Mouse (Mus musculus): ENCODE results near the gene Plekhb2.

Gene Plekhb2

DNA sequence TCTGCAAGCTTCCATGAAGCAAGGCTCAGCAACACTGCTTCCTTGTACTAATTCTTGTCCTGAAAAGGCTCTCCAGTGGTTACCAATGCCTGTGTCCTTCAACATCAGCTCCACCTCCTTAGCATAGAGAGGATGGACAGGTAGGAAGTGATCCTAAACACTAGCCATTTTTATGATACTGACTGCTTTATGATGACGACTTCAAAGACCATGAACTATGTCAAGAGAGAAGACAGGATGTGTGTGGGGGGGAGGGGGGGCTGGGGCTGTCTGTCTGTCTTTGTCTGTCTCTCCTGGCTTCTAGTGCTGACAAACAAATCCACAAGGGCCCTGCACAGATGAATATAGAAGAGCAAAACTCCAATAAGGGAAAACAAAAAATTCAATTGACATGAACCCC, 18.4 kb upstream of the Plekhb2 start:
- no peak for DNase-seq (ENCODE audit: low read depth, low spot score)

DNA sequence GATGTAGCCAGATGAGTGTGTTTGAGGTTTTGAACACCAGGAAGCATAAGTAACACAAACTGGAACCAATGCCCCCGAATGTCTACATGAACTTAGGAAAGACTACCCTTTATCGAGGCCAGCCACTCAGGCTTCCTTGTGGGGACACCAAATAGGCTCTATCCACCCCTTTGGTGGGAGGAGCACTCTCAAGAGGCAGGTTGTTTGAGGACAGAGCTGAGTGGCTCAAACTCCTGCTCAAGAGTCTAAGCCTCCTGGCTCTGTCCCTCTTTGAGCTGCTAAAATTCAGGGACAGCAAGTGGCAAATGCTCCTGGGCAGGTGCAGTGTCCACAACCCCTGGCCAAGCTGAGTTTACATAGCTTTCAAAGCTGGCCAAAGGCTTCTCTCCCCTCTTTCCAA, 14.9 kb upstream of the Plekhb2 start:
- DNase-seq (ENCODE audit: low read depth, low spot score), result no peak

DNA sequence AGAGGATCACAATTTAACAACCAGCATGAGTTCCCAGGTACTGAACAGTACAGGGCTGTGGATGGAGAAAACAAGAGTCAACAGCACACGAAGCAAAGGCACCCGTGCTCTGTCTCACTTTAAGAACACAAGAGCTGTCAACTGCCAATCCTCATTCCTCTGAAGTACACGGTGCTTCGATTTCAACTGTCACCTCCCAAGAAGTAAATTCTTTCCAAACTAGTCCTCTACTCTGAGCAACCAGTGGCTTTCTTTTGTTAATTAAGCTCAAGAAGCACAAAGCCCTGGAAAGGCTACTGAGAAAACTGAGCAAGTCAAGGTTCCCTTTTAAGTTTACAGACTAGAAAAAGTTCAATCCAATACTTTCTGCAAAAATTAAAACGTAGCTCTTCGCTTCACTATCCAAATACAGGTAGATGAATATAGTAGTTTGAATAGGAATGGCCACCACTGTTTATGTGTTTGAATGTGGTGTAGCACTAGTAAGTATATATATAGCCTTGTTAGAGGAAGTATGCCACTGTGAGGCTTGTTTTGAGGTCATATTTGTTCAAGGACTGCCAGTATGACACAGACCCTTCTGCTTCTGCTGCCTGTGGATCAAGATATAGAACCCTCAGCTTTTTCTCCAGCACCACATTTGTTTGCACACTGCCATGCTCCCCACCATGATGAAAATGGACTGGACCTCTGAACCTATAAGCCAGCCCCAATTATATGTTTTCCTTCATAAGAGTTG, 11.7 kb upstream of the Plekhb2 start:
- no peak for DNase-seq (ENCODE audit: low read depth, low spot score)

DNA sequence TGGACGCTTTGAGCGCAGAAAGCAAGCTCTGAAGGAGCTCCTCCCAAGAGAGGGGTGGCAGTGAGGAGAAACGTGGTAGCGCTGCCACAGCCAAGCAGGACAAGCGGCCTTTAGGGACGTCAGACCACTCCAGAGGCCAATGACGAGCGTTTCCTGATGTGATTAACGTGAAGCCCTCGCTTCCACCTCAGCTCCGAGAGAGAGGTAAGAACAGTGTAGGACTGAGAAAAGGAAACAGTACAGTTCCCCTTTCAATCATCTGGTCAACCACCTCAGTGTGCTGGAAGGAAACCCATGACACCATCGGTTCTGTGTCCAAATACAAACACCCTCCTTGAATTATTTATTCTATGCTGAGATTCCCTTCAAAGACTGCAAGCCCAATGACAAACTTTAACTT, 10.5 kb upstream of the Plekhb2 start:
- DNase-seq (ENCODE audit: low read depth, low spot score), result no peak

DNA sequence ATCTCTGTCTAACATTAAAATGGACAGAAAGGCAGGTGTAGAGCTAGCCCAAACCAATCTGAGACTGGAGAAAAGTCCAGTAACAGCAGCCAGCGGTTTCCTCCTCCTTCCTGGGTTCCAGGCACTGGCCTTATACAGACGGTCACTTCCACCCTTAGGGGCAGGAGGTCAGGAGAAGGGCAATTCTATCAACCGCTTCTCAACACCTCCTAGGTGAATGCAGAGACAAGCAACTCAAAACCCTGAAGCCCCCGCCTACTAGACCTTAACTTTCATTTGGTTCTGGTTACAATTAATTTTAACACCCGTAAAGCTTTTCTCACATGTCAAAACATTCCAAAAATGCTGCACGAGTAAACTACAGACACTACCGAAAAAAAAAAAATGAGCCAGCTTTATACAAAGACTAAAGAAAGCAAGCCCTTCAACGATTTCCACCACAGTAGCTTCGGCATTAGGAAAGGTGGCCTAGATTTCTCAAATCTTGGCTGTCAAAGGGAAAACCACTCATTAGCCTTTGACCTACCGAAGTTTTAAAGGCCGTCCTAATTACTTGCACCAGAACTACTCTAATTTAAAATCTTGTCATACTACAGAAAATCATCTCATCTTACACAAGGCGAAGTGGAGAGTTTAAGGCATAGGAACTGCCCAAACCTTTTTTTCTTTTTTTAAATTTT, 7.9 kb upstream of the Plekhb2 start:
- DNase-seq (ENCODE audit: low read depth, low spot score), result no peak

DNA sequence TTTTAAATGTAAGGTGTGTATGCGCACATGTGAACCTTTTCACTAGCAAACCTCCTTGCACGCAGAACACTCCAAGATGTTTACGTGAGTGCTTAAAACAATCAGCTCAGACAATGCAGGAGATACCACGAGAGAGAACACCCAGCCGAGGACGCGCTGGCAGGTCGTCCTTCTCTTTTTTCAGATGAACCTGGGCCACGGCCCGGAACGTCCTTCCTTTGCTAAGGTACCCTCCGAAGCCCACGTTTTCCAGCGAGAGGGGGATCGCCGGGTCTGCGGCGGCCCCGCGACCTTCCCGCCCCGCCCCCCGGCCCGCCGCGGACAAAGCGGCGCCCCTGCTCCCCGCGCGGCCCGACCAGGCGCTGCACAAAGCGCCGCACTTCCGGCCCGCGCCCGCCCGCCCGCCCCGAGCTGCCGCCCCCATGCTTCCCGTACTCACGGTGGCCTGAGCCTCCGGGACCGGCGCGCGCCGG, 7.4 kb upstream of the Plekhb2 start:
- DNase-seq (ENCODE audit: low read depth, low spot score), result no peak

DNA sequence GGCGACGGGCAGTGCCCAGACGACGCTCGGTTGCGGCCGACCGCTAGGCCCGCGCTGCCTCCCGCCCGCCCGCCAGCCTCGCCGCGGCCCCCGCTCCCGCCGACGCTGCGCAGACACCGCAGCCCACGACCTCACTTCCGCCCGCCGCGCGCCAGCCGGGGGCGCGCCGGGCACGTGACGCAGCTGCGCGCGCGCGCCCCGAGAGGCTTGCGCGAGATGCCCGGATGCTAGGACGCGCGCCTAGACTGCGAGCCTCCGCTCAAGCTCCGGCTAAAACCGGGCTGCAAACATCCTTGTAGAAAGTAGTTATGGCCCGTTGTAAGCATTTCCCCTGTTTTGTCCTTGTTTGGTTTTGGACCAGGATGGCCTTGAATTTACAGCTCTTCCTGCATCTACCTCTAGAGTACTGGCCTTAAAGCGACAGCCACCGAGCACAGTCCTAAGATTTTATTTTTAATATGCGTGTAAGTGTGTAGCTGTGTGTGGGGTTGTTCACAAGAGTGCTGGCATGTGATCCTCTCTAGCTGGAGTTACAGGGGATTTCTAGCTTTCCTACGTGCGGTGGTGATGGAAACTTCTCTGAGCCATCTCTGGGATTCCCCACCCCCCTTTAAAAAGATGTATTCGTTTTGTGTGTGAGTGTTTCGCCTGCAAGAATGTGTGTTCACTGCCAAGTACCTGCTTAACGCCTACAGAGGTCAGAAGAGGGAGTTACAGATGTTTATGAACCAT, 6.7 kb upstream of the Plekhb2 start, which contains the start of gene Fam168b:
TSS of gene Fam168b (minus strand) at position 179 of the 732 bp plus-strand sequence.
- peak; percentile 75 for DNase-seq (ENCODE audit: low read depth, low spot score)

DNA sequence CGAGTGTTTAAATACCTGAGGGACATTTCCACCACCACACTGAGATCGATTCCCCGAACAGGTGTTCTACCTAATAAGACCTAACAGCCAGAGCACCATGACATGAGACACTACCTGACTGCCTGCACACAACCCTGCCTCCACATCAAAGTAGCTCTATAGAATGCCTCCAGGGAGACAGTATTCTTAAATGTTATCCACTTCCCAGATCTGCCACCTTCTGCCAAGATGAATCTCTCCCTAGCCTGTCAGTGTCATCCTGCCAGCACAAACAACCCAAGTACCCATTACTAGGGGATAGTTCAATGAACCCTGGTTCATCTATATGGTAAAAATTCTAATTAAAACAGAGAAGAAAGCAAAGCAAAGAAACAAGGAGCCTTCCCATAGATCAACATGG, 2.7 kb upstream of the Plekhb2 start:
- DNase-seq (ENCODE audit: low read depth, low spot score), result no peak

DNA sequence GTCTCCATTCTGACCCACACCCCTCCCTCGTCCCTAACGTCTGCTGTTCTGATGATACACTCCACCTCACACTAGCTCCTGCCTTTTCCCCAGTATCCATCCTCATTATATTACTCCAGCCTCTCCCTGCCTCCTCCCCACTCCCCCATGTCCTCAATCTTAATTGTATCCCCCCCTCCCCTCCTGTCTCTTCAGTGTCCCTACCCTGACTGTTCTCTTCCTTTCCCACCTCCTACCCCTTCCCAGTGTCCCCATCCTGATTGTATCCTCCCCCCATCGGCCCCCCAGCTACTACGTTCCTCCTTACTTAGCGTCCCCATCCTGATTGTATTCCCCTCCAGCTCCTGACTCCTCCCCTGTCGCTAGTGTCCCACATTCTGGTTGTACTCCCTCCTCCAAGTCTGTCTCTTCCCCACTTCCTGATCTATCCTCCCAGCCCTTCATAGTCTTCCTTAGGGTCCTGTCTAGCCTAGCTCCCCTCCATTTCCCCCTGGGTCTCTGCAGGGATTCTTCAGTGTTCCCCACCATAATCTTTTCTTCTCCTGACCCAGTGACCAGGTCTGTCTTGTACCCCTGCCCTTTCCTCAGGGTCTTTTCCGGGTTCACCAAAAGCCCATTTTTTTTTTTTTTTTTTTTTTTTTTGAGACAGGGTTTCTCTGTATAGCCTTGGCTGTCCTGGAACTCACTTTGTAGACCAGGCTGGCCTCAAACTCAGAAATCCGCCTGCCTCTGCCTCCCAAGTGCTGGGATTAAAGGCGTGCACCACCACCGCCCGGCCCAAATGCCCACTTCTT, 764 bp downstream of the Plekhb2 start:
- DNase-seq (ENCODE audit: low read depth, low spot score), result no peak

DNA sequence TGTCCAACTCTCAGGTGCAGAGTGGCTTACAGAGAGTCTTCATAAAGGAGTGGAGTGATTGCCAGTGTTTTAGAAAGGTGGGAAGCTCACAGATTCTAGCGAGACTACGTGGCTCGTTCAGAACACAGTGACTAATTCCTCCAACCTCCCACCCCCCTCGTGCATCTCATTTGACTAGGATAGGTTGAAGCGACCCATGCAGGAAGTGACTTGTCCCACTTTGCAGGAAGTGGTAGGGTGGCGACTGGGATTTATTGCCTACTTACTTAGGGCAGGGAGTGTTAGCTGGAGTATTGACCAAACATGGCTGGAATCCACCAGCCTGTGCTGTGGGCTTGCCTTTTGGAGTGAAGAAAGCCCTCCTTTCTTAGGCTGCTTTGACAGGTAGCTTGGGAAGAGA, 1.8 kb downstream of the Plekhb2 start:
- no peak for DNase-seq (ENCODE audit: low read depth, low spot score)

DNA sequence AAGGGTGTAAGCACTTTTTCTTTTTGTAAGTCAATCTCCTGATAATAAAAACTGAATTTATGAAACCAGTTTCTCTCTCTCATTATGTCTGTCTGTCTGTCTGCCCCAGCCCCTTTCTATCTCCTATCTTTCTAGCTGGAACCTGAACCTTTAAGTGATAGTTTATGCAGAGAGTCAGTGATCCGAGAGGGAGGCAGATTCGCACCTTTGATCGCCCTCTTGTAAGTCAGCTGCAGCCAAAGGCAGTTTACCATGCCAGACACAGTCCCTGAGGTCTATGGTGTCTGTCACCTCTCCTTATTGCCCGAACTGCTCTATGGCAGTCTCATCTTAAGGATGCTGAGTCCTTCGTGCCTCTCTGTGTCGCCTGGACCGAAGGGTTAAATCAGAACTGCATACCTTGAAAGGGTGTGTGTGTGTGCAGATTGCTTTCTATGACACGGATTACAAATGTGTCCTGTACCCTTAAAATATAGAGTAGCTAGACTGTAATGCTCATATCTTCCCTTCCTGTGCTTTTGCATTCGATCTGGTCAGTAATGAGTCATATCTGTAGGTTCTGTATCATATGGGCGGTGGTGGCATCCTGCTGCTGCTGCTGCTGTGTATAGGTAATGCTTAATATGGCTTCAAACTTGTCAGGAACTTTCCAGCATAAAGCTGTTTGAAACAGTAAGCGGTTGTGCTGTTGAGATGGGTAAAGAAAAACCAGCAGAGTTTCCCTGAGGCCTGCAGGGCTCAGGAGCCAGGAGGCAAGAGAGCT, 2.5 kb downstream of the Plekhb2 start:
- DNase-seq (ENCODE audit: low read depth, low spot score), result no peak

DNA sequence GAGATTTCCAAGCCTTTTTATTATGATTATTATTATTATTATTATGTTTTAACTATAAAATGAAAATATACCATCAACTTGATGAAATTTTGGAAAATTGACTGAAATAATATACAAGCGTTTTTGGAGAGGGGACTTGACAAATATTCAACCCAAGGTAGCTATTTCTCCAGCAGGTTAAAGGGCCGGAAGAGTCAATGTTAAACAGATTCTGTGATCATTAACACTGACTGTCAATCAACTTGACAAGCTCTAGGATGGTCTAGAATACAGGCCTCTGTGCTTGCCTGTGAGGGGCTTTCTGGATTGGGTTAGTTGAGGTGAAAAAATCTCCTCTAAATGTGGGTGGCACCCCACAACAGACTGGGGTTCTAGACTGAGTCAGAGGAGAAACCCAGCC, 4.0 kb downstream of the Plekhb2 start:
- no peak for DNase-seq (ENCODE audit: low read depth, low spot score)

DNA sequence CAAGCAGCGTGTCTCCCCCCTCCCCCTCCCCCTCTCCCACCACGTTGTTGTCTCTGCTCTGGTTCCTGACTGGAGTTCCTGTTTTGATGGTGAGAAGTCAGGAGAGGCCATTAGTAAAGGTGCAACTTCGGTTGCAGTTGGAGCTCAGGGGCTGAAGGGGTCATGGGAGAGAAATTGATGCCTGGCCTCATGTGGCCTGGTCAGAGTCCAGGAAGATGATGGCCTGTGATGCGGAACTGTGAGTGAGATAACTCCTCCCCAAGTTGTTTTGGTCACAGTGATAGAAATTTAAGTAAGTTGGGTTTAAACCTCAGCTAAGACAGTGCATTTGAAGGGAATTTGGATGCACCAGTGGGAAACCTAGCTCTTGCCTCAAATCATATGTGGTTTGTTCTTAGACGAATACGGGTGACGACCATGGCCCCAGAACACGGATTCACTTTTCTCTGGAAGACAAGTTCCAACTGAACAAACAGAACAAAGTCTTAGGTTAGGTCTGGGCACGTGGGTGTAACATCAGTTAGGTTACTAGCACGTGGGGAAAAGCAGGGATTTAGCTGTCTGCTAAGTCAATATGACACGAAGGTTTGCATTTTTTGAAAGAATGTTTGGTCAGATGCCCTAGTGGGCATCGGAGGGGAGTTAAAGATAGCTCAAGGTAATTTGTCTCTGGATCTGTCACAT, 5.4 kb downstream of the Plekhb2 start:
- DNase-seq (ENCODE audit: low read depth, low spot score), result no peak

DNA sequence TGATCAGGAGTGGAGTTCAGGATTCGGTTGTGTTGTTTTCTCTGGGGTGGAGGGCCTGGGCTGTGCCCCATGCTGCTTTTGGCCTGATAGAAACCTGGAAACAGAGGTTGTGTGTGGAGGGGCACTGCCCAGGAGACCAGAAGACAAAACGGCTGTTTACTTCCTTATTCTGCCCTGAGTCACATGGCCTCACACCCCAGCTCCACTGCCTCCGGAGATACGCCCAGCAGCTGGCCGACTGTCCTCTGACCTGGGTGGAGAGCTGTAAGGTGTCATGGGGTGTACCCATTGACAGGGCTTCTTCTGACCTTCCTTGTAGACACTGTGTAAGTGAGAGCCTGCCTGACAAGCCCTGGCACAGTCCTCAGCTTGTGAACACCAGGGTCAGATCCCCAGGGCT, 8.9 kb downstream of the Plekhb2 start:
- peak; percentile 24 for DNase-seq (ENCODE audit: low read depth, low spot score)

DNA sequence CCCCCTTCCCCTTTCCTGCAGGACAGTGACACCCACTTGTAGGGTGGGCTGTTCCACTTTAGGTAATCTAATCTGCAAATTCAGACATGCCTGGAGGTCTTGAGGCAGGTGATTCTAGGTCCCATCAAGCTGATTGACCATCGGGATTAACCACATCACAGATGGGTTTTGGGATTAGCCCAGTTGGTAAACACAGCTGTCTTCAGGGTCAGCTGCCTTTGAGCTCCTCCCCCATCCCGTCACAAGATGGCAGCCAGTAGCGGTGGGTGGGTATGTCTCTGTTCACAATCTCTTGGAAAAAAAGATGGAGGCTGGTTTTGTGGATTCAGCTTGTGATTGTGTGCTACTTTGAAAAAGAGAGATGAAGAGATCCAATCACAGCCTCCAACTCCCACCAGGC, 10.0 kb downstream of the Plekhb2 start:
- DNase-seq (ENCODE audit: low read depth, low spot score), result no peak

DNA sequence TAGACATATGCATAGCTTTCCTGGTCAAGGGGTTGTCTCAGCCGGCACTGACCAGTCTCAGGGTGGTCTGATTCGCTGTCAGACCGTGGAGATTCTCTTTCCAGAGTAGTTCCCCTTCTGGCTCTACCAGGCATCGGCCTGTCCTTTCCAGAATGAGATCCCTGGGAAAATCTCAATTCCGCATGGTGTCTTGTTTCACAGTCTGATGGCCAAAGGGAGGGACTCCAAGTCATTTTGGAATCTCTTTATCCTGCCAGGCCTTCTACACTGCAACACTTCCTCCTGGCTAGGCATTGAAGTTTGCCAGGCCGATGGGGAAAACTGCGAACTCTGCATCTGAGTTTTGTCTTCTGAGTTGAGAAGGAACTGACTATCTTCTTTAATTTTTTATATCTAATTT, 10.4 kb downstream of the Plekhb2 start:
- peak; percentile 28 for DNase-seq (ENCODE audit: low read depth, low spot score)

DNA sequence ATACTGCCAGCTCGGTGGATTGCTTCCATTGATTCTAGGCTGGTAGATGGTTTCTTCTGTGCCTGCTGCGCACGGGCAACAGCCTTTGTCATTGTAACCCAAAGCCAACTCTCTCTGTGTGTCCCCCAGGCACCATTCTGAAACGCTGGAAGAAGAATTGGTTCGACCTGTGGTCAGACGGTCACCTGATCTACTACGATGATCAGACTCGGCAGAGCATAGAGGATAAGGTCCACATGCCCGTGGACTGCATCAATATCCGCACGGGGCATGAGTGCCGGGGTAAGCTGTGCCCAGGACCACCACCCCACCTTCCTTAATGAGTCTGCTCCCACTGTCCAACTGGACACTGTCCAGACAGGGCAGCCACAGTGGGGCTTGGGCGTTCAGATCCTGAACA, 13.1 kb downstream of the Plekhb2 start:
- DNase-seq (ENCODE audit: low read depth, low spot score), result no peak

DNA sequence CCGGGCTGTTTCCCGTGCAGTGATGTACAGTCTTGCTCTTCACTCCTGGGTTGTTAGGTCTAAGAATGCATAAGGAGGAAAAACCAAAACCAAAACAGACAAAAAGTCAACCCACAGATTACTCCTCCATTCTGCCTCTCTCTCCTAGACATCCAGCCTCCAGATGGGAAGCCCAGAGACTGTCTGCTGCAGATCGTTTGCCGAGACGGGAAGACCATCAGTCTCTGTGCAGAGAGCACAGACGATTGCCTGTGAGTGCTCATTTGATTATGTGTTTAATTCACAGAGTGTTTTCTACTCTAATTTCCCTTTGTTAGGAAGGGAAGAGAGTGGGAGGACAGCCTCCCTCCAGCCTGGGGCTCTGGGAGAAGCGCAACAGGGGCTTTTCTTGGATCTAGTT, 13.5 kb downstream of the Plekhb2 start:
- DNase-seq (ENCODE audit: low read depth, low spot score), result no peak

DNA sequence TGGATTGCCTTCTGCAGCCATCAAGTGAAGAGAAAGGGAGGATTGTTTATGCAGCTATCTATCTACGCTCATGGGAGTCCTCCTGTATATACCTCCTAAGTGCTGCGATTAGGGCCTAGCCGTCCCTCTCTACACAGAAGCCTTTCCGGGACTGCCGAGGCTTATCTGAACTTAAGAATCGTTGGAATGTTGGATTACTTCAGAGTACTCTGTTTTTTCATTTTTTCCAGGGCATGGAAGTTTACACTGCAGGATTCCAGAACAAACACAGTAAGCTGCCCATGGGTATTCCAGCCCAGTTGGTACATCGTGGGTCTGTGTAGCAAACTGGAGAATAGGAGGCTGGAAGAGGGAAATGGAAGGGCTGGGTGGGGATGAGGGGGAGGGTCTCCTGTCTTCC, 14.5 kb downstream of the Plekhb2 start:
- DNase-seq (ENCODE audit: low read depth, low spot score), result no peak

DNA sequence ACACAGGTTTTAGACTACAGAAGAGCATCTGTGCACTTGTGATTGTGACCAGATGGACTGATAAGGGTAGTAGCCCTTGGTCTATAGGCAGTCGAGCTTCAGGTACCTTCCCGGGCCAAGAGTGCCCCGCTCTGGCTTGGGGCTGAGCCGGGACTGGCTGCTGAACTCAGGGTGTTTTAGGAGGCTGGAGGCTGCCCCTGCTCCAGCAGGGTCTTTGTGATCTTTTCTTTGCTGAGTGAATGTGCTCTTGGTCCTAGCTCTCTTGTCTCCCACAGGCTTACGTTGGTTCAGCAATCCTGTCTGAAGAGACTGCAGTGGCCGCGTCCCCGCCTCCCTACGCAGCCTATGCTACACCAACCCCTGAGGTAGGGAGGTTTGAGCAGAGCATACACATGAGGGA, 16.1 kb downstream of the Plekhb2 start:
- no peak for DNase-seq (ENCODE audit: low read depth, low spot score)

Measured in skeletal muscle tissue, adult 2 months (tissue).